Mouse (Mus musculus) heart, adult 2 months (tissue): Measurements from ENCODE around the gene Pcyox1.

Experiments used
- CTCF ChIP-seq: fragments of 200-600 bp; IDR thresholded peaks from 2 replicates; pipeline ENCODE4 v1.8.1; 2022; ENCODE audit warnings: antibody characterized with exemption, mild to moderate bottlenecking, moderate library complexity
- POLR2A ChIP-seq: fragments of 200-500 bp; IDR thresholded peaks from 2 replicates; pipeline ENCODE4 v1.6.1; 2011; ENCODE audit warnings: mild to moderate bottlenecking, low read depth, low read length, control low read depth; ENCODE audit not compliant: insufficient read depth

- TF ChIP-seq CTCF (peak; percentile 78), POLR2A (peak; percentile 88)
Observed at GRCm38 (mm10) chr6:86438272-86439118, 41.5 kb upstream of the Pcyox1 start, which contains the start of gene C87436.
